Mouse (Mus musculus) CH12.LX (cell line): Measurements from ENCODE around the gene Sbno1.

Source experiments
- CHD2 ChIP-seq: IDR thresholded peaks from 2 replicates; pipeline ENCODE4 v1.6.1; 2011; ENCODE audit warnings: low read length, improper control_type of control experiment
- CTCF ChIP-seq, 2 experiments: IDR thresholded peaks in 1 of 2; conservative IDR thresholded peaks in 1 of 2; 2 replicates each; pipeline ENCODE4 v1.5.1; 2011 to 2012; ENCODE audit warnings: low read depth in 2 of 2, low read length in 2 of 2, improper control_type of control experiment in 1 of 2, inconsistent platforms in 1 of 2, mild to moderate bottlenecking in 1 of 2, moderate library complexity in 1 of 2
- EP300 ChIP-seq: IDR thresholded peaks from 2 replicates; pipeline ENCODE4 v1.6.1; 2011; ENCODE audit warnings: low read length, improper control_type of control experiment
- GABPA ChIP-seq: IDR thresholded peaks from 2 replicates; pipeline ENCODE4 v1.6.1; 2012; ENCODE audit warnings: low read depth, low read length, improper control_type of control experiment, inconsistent platforms; ENCODE audit not compliant: insufficient replicate concordance
- MAX ChIP-seq: IDR thresholded peaks from 2 replicates; pipeline ENCODE4 v1.6.1; 2011; ENCODE audit warnings: low read length, improper control_type of control experiment
- MYC ChIP-seq: IDR thresholded peaks from 2 replicates; pipeline ENCODE4 v1.6.1; 2011; ENCODE audit warnings: low read depth, mild to moderate bottlenecking, improper control_type of control experiment, low read length
- NRF1 ChIP-seq: IDR thresholded peaks from 2 replicates; pipeline ENCODE4 v1.6.1; 2014; ENCODE audit warnings: low read depth, mild to moderate bottlenecking, inconsistent platforms, low read length, improper control_type of control experiment, moderate library complexity
- POLR2A ChIP-seq: IDR thresholded peaks from 2 replicates; pipeline ENCODE4 v1.6.1; 2011; ENCODE audit warnings: low read depth, mild to moderate bottlenecking, improper control_type of control experiment, low read length
- RCOR1 ChIP-seq: conservative IDR thresholded peaks from 2 replicates; pipeline ENCODE4 v1.6.1; 2012; ENCODE audit warnings: low read depth, mild to moderate bottlenecking, inconsistent platforms, low read length, improper control_type of control experiment
- ZC3H11A ChIP-seq: IDR thresholded peaks from 2 replicates; pipeline ENCODE4 v1.6.1; 2012; ENCODE audit warnings: low read depth, mild to moderate bottlenecking, inconsistent platforms, low read length, improper control_type of control experiment
- ZMIZ1 ChIP-seq: IDR thresholded peaks from 2 replicates; pipeline ENCODE4 v1.6.1; 2012; ENCODE audit warnings: low read depth, mild to moderate bottlenecking, inconsistent platforms, low read length, improper control_type of control experiment

- TF ChIP-seq NRF1 (peak; percentile 46), CTCF (conservative IDR thresholded peaks at IDR 0.05 in 1 of 2, IDR thresholded peaks at IDR 0.05 in 1 of 2; ENCODE audit: low read depth in 2 of 2, low read length in 2 of 2) (peak; percentile 12 to 51; a peak in 2 of 4 replicates), EP300 (no peak), ZC3H11A (no peak), MAX (0 out of 2 replicates have a peak, but pooled peaks have one; percentile 36), RCOR1 (no peak), POLR2A (no peak), GABPA (no peak), ZMIZ1 (no peak), CHD2 (no peak), MYC (0 out of 2 replicates have a peak, but pooled peaks have one; percentile 24)
These were observed 14.4 kb upstream of the Sbno1 start for GRCm38 (mm10) chr5:124440094-124440701.
